Mouse (Mus musculus) heart, postnatal 14 days (tissue): ENCODE data around the gene Nupr1. TPM values are rescaled to one million over a fixed set of nuclear protein-coding genes. Genes with fewer than 3 reads are reported as not detected.

ENCODE experiments used
- DNase-seq, 2 experiments: peaks; one replicate each; pipeline ENCODE4 v3.0.0; 2021 to 2022
- intact Hi-C: fragments of 180-260 bp; cut with DNase I; formaldehyde crosslinking; loops from one replicate; pipeline ENCODE4 v1.15.1; 2025
- total RNA-seq, 2 experiments: library from RNA; stranded (reverse); gene quantifications; 2 replicates each; pipeline ENCODE4 v1.2.3; 2021

The Nupr1 gene
- total RNA-seq, 2 experiments from 2014 or later, result 8.7 to 9.2 TPM

DNA sequence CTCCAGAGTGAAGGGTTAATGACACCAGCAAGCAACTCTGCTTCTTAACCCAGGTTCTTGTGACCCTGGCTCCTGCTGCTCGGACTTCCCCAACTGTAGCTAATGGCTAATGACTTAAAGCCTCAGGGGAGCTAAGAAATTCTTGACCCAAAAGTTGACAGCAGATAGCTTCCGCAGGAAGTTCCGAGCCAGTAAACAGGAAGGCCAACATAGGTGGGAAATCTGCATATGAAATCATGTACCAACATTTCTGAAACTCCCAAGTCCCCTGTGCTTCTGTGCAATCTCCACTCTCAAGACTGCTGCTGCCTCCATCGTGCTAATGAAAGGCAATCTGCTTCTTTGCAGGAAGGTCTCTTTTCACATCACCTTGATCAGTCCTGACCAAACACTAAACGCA is 15.0 kb upstream of the Nupr1 start:
- intact Hi-C loops, result loop anchor here (10.0 kb wide), 1 partner anchor 161 kb away; the partner anchor contains the start of gene Tufm
- DNase-seq, result no peak

DNA sequence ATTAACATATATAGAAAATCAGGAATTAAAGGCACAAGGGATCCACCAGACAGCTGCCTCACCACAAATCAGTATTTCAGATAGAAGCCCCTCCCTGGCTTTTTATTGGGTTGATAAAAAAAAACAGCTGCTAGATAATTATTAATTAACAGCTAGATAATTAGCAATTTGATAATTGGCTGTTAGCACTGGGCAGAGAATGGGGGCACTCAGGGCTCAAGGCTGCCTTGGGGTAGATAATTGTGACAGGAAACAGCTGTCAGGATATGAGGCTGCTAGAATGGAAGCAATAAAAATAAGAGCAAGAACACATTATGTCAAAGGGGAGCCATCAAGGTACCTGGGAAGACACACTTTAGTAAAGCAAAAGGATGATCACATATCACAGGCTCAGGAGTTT is 14.3 kb upstream of the Nupr1 start:
- intact Hi-C loops, result loop anchor here (1.0 to 10.0 kb wide), 2 partner anchors 48 to 160 kb away; partner anchors contain the start of gene Tufm
- no peak for DNase-seq

DNA sequence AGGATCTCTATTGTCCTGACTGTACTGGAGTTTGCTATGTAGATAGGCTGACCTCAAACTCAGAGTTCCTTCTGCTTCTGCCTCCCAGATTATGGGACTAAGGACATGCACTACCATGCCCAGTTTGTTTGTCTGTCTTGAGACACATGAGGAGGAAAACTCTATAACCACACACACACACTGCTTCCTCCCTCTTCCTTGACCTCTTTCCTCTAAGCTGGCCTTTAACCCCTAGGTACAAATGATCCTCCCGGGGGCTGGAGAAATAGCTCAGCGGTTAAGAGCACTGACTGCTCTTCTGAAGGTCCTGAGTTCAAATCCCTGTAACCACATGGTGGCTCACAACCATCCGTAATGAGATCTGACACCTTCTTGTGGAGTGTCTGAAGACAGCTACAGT is 13.7 kb upstream of the Nupr1 start:
- intact Hi-C loops, result loop anchor here (1.0 to 10.0 kb wide), 2 partner anchors 49 to 160 kb away; partner anchors contain the start of gene Tufm
- no peak for DNase-seq

DNA sequence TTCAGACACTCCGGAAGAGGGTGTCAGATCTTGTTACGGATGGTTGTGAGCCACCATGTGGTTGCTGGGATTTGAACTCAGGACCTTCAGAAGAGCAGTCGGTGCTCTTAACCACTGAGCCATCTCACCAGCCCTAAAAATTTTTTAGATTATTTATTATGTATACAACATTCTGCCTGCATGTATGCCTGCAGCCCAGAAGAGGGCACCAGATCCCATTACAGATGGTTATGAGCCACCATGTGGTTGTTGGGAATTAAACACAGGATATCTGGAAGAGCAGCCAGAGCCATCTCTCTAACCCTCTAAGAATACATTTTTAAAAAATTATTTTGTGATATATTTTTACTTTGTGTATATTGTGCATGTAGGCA is 12.6 kb upstream of the Nupr1 start:
- DNase-seq, result peak; percentile 39 to 60
- intact Hi-C loops, result loop anchor here (10.0 kb wide), 1 partner anchor 158 kb away; the partner anchor contains the start of gene Tufm

DNA sequence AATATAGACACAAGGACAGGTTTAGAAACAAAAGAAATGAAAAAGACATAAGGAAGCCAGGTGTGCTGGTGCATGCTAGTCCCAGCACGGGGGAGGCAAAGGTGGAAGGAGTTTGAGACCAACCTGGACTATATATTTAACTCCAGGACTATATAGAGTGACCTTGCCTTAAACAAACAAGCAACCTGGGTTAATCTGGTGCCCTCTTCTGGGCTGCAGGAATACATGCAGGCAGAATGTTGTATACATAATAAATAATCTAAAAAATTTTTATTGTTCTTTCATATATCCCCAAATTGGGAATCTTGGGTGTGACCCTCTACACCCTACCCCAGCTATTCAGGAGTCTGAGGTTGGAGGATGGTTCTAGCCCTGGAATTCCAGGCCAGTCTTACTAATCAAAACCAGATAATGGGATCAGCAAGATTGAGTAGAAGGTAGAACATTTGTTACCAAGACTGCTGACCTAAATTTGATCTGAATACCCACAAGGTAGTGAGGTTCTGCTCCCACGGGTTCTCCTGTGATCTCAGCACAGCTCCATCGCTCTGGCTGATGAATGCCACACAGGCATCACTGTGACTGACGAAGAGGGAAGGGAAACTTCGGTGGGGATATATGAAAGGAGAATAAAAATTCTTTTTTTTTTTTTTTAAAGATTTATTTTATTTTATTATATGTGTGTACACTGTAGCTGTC is 12.0 kb upstream of the Nupr1 start:
- DNase-seq, result no peak
- intact Hi-C loops, result loop anchor here (10.0 kb wide), 1 partner anchor 158 kb away; the partner anchor contains the start of gene Tufm

DNA sequence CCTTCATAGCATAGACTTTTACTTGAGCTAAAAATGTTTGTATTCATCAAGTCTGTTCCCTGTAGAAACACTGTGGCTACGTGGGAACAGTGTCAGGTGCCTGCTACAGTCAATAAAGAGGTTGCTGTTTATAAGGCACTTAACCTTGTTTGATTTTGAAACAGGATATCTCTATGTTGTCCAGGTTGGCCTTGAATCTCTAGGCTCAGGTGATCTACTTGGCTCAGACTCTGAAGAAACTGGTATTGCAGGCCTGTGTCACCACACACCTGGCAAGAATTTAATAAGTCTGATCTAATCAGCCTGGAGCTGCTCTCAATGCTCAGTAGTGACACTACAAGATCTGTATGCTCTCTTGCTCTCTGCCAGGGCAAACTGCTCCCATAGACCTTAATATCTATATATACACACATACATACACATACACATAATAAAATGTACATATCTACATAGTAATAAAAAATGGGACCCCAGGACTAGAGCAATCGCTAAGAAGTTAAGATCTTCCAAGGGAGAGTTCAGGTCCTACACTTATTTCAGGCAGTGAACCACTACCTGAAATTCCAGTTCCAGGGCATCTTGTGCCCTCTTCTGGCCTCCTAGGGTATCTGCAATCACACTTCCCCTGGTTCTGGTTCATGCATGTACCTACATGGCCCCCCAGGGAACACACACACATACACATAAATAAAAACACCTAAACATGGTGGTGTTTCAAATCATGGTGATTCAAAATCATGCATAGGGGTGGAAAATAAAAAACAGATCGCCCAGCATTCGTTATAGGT is 6.3 kb upstream of the Nupr1 start:
- intact Hi-C loops, result loop anchor here (2.0 kb wide), 1 partner anchor 54 kb away; no protein-coding TSS in a partner anchor
- peak; percentile 34 to 50 for DNase-seq

DNA sequence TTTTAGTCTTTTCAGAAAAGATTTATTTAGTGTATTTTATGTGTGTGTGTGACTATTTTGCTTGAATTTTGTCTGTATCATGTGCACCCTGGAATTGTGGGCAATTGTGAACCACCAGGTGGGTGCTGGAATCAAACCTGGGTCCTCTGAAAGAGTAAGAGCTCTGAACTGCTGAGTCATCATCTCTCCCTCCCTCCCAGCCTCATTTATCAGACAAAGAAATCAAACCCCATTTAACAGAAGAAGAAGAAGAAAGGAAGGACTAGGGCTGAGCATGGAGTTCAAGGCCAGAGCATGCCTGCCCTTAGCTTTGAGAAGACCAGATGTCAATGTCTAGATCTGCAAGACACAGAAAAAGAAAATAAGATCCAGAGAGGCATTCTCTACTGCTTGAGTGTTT is 4.7 kb upstream of the Nupr1 start:
- intact Hi-C loops, result no loop called here
- DNase-seq, result no peak

DNA sequence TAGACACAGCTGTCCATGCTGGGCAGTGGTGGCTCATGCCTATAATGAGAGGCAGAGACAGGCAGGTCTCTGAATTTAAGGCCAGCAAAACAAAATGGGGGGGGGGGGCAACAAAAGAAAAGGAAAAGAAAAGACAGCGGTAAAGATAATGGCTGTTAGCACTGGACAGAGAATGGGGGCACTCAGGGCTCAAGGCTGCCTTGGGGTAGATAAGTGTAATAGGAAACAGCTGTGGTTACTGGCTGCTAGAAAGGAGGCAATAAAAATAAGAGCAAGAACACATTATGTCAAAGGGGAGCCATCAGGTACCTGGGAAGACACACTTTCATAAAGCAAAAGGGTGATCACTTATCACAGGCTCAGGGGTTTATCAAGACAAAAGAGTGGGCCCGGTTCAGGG is 1.8 kb upstream of the Nupr1 start:
- intact Hi-C loops, result no loop called here

DNA sequence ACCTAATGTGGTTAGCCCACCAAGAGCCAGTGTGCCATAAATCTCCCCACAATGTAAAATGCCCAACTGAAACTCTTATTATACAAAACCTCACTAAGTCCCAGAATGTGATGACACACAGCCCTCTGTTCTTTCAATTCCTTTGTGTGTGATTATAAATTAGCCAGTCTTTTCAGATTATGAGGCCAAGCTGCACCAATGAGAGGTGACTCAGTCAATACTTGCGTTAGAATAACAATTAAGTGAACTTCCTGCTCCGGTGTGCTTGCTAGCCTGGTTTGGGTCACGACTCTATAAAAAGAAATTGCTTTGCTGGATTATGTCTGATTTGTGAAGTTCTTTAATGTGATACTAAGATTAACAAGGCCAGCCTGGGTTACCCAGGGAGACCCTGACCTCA is 746 bp downstream of the Nupr1 start:
- DNase-seq, result no peak
- intact Hi-C loops, result no loop called here

More for the DNA sequence above, 1.8 kb upstream of the Nupr1 start:
- DNase-seq, result no peak

DNA sequence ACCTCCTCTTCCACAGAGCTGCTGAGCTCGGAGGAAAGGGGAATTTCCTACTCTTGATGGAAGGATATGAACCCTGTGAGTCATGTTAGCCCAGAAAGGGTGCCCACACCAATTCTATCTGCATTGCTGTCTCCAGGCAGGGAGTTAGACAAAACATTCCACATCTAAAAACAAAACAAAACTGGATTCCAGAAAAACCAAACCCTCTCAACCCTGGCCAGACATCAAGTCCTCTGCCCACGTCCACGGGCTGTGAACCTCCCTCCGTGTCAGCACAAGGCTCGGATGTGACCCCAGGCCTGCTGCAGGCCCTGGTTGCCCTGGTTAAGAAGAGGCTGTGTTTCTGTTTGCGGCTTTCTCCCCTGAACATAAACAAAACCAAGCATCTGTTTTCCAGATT is 2.5 kb downstream of the Nupr1 start:
- DNase-seq, result no peak

DNA sequence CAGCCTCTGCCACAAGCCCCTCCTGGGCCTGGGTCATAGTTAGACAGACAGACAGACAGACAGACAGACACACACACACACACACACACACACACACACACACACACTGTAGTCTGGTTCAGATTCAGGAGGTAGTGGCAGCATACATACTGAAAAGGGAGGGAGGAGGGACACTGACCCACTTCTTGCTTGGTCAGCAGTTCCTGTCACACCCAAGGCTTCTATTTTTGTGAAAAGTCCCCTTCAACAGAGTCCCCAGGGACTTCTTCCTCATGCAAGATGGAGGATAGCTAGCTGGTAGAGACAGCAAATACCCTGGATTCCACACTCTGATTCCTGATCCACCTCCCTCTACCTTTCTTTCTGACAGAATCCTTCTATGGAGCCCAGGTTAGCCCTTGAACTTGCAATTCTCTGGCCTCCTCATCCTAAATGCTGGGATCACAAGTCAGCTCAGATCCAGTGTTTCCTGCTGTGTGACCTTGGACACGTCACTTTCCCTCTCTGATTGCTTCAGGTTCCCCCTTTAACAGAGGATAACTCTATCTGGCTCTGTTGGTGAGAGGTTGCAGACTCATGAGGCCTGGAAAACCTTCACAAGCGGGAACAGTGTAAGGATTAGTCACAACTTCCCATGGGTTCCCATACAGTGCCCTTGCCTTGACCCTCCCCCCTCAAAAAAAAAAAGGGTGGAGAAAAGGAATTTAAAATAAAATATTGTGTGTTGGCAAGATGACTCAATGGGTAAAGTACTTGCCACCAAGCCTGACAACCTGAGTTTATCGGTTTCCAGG is 4.7 kb downstream of the Nupr1 start:
- intact Hi-C loops, result no loop called here
- no peak for DNase-seq

More for the DNA sequence above, 2.5 kb downstream of the Nupr1 start:
- intact Hi-C loops, result no loop called here

DNA sequence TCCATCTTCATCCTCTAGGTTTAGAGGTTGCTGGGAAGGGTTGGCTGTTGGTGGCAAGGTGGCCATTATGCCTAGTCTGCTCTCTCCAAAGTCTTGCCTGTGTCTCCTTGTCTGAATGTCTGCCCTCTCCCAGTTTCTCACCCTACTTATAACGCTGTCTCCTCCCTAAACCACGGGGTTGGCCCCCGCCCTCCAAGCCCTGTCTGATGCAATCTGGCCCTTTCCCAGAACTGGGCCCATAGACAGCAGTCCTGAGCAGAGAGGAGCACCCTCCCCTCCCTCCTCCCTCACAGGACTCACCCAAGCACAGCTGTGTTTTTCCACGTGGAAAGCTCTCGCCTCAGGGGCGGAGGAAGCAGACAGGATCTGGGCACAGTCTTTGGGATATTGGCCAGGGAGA is 5.3 kb downstream of the Nupr1 start:
- peak; percentile 82 to 83 for DNase-seq
- intact Hi-C loops, result no loop called here

DNA sequence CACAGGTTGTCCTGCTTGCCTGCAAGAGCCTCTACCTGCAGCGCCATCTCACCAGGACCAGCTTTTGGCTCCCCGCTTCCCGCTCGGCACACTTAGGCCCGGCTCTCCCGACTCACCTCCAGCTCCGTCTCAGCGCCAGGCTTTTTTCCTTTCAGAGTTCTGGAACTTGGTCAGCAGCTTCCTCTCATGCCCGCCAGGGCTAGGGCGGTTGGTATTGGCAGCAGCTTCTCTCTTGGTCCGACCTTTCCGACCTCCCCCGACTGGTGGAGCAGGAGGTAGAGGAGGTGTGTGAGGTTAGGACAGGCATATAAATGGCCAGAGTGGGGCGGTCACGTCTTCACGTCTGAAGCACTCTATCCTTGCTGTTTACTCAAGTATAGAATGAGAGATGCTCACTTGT is 5.9 kb downstream of the Nupr1 start:
- intact Hi-C loops, result no loop called here
- no peak for DNase-seq

DNA sequence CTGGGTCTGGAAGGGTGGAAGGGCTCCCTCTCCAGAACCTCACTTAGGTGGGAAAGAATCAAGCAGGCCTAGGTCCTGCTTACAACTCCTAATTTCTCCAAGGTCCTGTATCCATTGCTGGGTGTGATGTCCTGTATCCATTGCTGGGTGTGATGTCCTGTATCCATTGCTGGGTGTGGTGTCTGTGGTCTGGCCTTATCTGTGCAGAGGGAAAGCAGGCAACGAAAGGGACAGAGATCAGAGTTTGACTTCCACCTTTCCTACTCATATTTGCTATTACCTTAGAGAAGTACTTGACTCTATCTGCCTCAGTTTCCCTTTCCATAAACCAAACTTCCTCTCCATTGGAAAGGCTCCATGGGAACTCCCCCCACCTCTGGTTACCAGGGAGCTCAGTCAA is 7.3 kb downstream of the Nupr1 start:
- no peak for DNase-seq
- intact Hi-C loops, result no loop called here

DNA sequence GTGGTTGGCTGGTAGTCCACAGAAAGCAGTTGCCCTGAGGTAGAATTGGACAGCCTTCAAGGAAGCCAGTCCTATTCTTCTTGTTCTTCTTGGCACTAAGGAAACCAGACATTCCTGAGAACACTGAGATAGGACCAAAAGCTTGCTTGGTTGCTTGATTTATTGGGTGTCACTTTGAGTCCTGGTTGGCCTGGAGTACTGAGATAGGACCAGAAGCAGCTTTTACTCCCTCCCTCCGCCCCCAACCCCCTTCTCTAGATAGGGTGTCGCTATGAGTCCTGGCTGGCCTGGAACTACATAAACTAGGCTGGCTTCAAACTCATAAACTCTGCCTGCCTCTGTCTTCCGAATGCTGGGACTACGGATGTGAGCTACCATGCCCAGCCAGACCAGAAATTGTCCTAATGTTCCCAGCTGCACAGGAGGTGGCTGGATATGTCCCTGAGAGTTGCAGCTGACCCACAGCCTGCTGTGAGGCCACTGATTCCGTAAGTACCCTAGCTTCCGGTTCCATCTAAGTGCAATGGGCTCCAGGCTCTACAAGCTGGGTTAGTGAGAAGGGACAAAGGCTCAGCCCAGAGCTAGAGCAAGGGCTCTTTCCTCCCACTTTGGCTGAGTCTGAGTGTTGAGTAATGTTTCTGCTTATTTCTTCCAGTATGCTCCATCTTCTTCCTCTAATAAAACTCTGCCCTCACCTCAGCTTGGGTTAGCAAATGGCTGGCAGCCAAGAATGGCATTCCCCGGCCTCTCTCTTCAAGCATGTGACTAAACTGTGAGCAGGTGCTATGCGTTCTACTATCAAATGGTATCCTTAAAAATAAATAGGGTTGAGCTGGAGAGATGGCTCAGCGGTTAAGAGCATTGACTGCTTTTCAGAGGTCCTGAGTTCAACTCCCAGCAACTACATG is 9.0 kb downstream of the Nupr1 start:
- no peak for DNase-seq
- intact Hi-C loops, result no loop called here

DNA sequence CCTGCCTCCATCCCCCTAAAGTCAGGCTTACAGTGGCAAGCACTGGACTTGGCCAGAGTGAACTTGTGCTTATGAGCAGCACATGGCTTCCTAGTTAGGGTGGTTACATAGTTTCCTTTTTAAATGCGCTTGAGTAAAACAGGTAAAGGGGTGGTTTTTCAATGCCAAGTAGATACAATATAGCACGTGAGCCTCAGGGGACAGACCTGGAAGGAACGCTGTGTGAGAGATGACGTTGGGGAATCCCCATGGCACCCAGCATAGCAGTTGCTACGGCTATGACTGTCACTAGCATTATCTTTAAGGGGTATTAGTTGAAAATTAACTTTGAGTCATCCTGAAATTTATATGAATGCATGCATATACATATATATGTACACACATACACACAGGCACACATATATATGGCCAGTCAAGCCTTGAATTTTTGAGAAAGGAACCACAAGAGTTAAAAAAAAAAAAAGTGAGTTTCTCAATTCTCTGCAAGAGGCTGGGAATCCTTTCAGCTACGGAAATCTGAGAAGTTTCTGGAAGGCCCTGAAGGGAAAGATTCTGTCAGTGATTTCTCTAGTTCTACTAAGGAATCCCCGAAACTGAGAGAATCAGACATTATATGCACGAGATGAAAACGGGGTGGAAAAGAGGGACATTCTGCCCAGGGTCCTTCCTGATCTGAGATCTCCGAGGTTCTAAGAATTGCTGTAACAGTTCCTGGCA is 10.9 kb downstream of the Nupr1 start:
- DNase-seq, result no peak
- intact Hi-C loops, result no loop called here

DNA sequence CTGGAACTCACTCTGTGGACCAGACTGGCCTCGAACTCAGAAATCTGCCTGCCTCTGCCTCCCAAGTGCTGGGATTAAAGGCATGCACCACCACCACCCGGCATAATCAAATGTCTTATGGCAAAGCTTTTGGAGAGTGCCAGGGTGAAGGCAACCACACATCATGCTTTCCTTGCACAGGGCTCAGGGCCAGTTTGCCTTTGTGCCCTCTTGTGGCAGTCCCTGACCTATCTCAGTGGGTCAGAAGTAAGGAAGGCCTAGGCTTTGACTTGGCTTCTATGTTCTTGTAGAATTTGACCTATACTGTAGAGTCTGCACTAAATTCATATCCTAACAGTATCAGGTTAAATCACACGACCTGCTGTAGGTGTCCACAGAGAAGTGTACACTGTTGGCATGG is 14.0 kb downstream of the Nupr1 start:
- DNase-seq, result no peak
- intact Hi-C loops, result no loop called here

DNA sequence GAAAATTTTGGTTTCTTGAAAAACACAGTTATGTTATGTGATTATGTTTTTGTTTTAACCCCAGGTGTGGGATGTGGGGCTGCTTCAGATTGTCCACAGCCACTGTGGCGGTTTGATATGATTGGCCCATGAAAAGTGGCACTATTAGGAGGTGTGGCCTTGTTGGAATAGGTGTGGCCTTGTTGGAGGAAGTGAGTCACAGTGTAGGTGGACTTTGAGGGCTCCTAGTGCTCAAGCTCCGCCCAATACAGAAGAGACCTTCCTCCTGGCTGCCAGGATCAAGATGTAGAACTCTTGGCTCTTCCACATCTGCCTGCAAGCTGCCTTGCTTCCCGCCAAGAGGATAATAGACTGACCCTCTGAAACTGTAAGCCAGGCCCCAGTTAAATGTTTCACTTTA is 17.9 kb downstream of the Nupr1 start:
- intact Hi-C loops, result no loop called here

DNA sequence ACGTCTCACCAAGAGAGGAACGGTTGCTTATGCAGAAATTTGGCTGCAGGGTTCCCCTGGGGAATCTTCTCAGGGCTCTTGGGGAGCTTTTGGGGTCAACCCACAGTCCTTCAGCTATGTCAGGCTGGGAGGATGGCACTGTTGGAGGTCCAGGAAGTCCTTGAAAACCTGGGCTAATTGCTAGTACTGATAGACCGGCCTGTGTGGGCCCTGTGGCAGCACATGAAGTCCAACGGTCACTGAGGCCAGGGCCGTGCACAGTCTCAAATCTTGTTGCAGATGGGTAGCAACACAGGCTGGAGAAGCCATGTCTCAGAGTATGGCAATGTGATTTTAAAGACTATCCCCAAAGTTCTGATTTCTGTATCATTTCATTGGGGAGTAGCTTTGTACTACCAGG is 22.9 kb downstream of the Nupr1 start:
- no peak for DNase-seq
- intact Hi-C loops, result no loop called here

More for the DNA sequence above, 17.9 kb downstream of the Nupr1 start:
- no peak for DNase-seq
